Mouse (Mus musculus): Measurements from ENCODE around the gene Kcnk3.

- TF ChIP-seq CTCF (IDR thresholded peaks at IDR 0.05; ENCODE audit: extremely low read depth, insufficient read depth, low read length) (no peak), POLR2A (IDR thresholded peaks at IDR 0.05; ENCODE audit: extremely low read depth, insufficient read depth, low read length) (no peak)
Observed at GRCm38 (mm10) chr5:30577654-30578310, 10.2 kb upstream of the Kcnk3 start.
